Mouse (Mus musculus) mesoderm, embryonic 11.5 days (tissue): ENCODE data around the gene Rpl36a-ps1.

Experiments
- DNase-seq: peaks from one replicate; pipeline ENCODE4 v3.0.0-alpha.2; 2012; ENCODE audit warnings: low read depth, low spot score

The Rpl36a-ps1 gene

DNA sequence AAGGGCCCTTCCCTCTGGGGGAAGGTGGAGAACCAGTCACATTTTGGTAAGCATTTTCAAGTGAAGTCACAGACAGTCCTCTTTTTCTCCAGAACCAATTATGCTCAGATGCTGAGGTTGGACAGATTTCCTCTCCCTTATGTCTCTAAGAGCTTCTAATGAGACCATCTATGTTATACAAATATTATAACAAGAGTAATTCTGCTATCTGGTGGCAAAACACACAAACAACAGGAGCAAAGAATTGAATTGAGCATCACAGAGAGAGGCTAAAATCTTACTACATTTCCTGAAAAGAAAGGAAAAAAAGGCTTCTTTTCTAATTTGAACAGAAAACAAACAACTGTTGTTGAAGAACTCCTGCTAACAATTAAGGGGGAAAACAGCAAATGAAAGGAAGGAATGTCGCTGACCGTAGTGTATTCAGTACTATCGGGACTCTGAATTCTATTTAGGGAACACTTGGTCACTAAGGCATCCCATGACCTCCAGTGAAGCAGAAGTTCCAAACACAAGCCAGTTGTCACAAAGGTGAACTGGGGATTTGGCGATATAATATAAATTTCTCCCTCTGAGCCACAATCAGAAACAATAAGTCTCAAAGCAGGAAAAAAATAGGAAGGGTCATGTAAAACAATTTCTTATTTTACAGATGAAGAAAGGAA is 42.4 kb downstream of the Rpl36a-ps1 start:
- DNase-seq: no peak
